Mouse (Mus musculus) liver, embryonic 14.5 days (tissue): Measurements from ENCODE around the gene Plch1. TPM values are rescaled to one million over a fixed set of nuclear protein-coding genes. Genes with fewer than 3 reads are reported as not detected.

Experiments
- ATAC-seq: fragments of 200-750 bp; cut with Nextera tagmentation; 2 replicates; pipeline ENCODE4 v1.8.0; 2017; ENCODE audit warnings: moderate number of reproducible peaks, mild to moderate bottlenecking, moderate library complexity; ENCODE audit not compliant: insufficient read depth
- DNase-seq, 3 experiments: peaks; one replicate each; pipeline ENCODE4 v3.0.0-alpha.2; 2012 to 2013; ENCODE audit warnings: low read depth in 3 of 3, low spot score in 3 of 3
- H3K27ac ChIP-seq: fragments of 300-500 bp; sonication (generic); 2 replicates; pipeline ENCODE4 v1.5.1; 2014; ENCODE audit warnings: moderate library complexity, mild to moderate bottlenecking, control low read depth, inconsistent platforms
- H3K27me3 ChIP-seq: fragments of 300-500 bp; sonication (generic); 2 replicates; pipeline ENCODE4 v1.6.1; 2014; ENCODE audit warnings: mild to moderate bottlenecking, low read length, moderate library complexity; ENCODE audit not compliant: control insufficient read depth, insufficient read depth
- H3K36me3 ChIP-seq: fragments of 300-500 bp; sonication (generic); replicated peaks from 2 replicates; pipeline ENCODE4 v1.6.1; 2014; ENCODE audit warnings: low read depth; ENCODE audit not compliant: control insufficient read depth, insufficient read depth
- H3K4me1 ChIP-seq, 2 experiments: fragments of 200-500 bp in 1 of 2; fragments of 300-500 bp in 1 of 2; sonication (generic) in 1 of 2; replicated peaks; 2 replicates each; pipeline ENCODE4 v1.6.1; 2012 to 2014; ENCODE audit warnings: antibody characterized with exemption in 1 of 2, inconsistent platforms in 1 of 2, low read length in 1 of 2; ENCODE audit not compliant: control insufficient read depth in 2 of 2, insufficient read depth in 2 of 2
- H3K4me2 ChIP-seq: fragments of 300-500 bp; sonication (generic); 2 replicates; pipeline ENCODE4 v1.6.1; 2014; ENCODE audit warnings: low read depth, mild to moderate bottlenecking, control low read depth, moderate library complexity
- H3K4me3 ChIP-seq, 2 experiments: fragments of 200-500 bp in 1 of 2; fragments of 300-500 bp in 1 of 2; sonication (generic) in 1 of 2; 2 replicates each; pipeline ENCODE4 v1.5.1; 2012 to 2014; ENCODE audit warnings: low read depth in 2 of 2, low read length in 2 of 2, mild to moderate bottlenecking in 2 of 2, control low read depth in 1 of 2, inconsistent platforms in 1 of 2, moderate library complexity in 1 of 2; ENCODE audit not compliant: insufficient read depth in 1 of 2
- H3K9ac ChIP-seq: fragments of 300-500 bp; sonication (generic); replicated peaks from 2 replicates; pipeline ENCODE4 v1.6.1; 2014; ENCODE audit warnings: mild to moderate bottlenecking, control low read depth, moderate library complexity
- H3K9me3 ChIP-seq: fragments of 300-500 bp; sonication (generic); 2 replicates; pipeline ENCODE4 v1.6.1; 2016; ENCODE audit warnings: low read length, mixed read lengths; ENCODE audit not compliant: control insufficient read depth
- CTCF ChIP-seq: IDR thresholded peaks from 2 replicates; pipeline ENCODE4 v1.5.1; 2016; ENCODE audit warnings: antibody characterized with exemption, low read depth, control low read depth
- EP300 ChIP-seq: IDR thresholded peaks from 2 replicates; pipeline ENCODE4 v1.6.1; 2016; ENCODE audit warnings: antibody characterized with exemption, low read depth
- WGBS: fragments of 180-500 bp; shearing (Covaris S2); extraction: QIAGEN DNeasy Blood & Tissue Kit; methylation state at CpG from one replicate; pipeline ENCODE4 v1.1.7; 2014; ENCODE audit not compliant: insufficient replicate concordance; 5-methylcytosine and 5-hydroxymethylcytosine counted together
- polyA plus RNA-seq, 2 experiments: library from polyadenylated mRNA; depleted of rRNA in 1 of 2; stranded (reverse) in 1 of 2; unstranded in 1 of 2; fragments of >200 nt; fragmentation: Nextera tagmentation in 1 of 2; extraction: Ambion mirVana in 1 of 2; gene quantifications; 2 replicates each; pipeline versions ENCODE4 v1.2.1 to v1.2.3; 2012 to 2014

The Plch1 gene
- polyA plus RNA-seq, 2 experiments = 0.11 to 0.14 TPM

DNA sequence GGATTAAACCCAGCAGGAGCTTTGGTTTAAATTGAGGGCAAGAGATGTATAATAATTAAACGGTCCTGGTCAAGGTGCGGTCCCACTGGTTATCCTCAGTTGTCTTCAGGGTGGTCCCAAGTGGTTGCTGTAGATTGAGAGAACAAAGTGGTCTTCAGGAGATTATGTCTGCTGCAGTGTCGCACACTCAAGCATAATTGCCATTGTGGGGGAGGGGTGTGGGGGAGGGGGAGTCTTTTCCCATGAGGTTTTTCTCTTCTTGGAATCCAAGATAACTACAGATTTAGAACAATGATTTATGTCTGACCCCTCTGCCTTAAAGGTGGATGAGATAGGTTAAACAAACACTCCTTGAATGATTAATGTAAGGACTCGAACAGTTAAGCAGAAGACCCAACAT lies 11.0 kb upstream of the Plch1 start:
- Histone ChIP-seq H3K4me1 (no peaks in the 10 kb centered on the region), H3K4me2 (no peak overlapping the region), H3K9ac (no peak overlapping the region), H3K4me3 (no peak overlapping the region), H3K27me3 (peaks cover 1% of the 10 kb centered on the region; the same call in 1 of the 2 replicates), H3K36me3 (no peaks in the 10 kb centered on the region), H3K27ac (no peak overlapping the region), H3K9me3 (no peaks in the 10 kb centered on the region)
- ATAC-seq (no peak), DNase-seq (no peak)
- WGBS = 65% methylated on average over 4 of the region's 4 CpGs
- TF ChIP-seq CTCF (no peak), EP300 (no peak)

DNA sequence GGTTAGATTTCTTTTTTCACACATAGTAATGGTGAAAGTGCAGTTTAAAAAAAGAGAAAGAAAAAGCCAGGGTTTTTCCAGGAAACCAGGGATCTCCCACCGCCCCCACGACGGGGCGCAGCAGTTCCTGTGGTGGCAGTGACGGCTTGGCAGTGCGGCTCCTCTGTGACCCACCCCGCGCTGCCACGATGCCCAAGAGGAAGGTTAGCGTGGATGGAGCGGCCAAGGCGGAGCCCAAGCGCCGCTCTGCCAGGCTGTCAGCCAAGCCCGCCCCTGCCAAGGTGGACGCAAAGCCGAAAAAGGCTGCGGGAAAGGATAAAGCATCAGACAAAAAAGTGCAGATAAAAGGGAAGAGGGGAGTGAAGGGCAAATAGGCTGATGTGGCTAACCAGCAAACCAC lies 6.0 kb upstream of the Plch1 start:
- WGBS = 1% methylated on average over 18 of the region's 18 CpGs
- no peak for TF ChIP-seq CTCF
- no peak for TF ChIP-seq EP300
- no peaks in the 10 kb centered on the region for H3K36me3 ChIP-seq
- peak overlapping the region; percentile 36 for H3K4me2 ChIP-seq
- no peak overlapping the region for H3K27ac ChIP-seq
- H3K9ac ChIP-seq = no peak overlapping the region
- peak overlapping the region; percentile 6 to 18; a peak in 1 of 4 replicates for H3K4me3 ChIP-seq
- no peaks in the 10 kb centered on the region for H3K9me3 ChIP-seq
- peaks cover 4% of the 10 kb centered on the region; the same call in 1 of the 2 replicates for H3K27me3 ChIP-seq
- H3K4me1 ChIP-seq = no peaks in the 10 kb centered on the region
- ATAC-seq (no peak), DNase-seq (no peak)

GRCm38 (mm10) chr3:63904157-63904556 lies 4.9 kb upstream of the Plch1 start:
- H3K4me2 ChIP-seq = no peak overlapping the region
- ATAC-seq = no peak
- H3K27me3 ChIP-seq = peaks cover 11% of the 10 kb centered on the region; the same call in 1 of the 2 replicates
- no peak overlapping the region for H3K27ac ChIP-seq
- no peaks in the 10 kb centered on the region for H3K9me3 ChIP-seq
- no peak overlapping the region for H3K4me3 ChIP-seq
- 58% methylated on average over 2 of the region's 2 CpGs for WGBS
- no peaks in the 10 kb centered on the region for H3K36me3 ChIP-seq
- TF ChIP-seq EP300 (no peak), CTCF (no peak)
- H3K9ac ChIP-seq = no peak overlapping the region
- no peaks in the 10 kb centered on the region for H3K4me1 ChIP-seq
- no peak for DNase-seq

DNA sequence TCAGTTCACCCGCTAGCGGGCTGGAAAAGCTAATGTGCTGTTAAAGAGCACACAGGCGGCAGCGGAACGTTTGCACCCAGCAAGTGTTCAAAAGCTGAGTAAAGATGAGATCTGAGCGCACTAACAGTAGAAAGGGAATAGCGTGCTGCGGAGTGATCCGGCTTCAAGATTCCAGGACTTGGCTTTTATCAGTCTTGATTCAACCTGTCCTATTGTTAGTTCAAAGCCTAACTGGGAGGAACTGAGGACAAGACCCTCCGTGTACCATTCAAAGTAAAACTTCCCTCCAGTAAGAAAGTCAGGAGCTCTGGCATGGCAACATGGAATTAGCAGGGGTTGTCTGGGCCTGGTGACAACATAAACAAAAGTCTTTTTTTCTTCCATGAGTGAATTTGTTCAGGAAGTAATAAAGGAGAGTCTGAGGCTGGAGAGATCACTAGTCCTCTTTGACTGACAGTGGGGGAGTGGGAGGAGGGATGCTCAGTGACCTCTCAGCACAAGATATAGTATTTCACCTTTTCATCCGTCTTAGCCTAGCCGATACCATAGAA lies 824 bp upstream of the Plch1 start:
- no peak overlapping the region for H3K4me3 ChIP-seq

GRCm38 (mm10) chr3:63898581-63899308 lies 527 bp downstream of the Plch1 start:
- Histone ChIP-seq H3K4me2 (peak overlapping the region; percentile 59), H3K27me3 (peaks cover 22% of the 10 kb centered on the region), H3K36me3 (no peaks in the 10 kb centered on the region), H3K9ac (no peak overlapping the region), H3K9me3 (no peaks in the 10 kb centered on the region), H3K27ac (no peak overlapping the region), H3K4me1 (0 out of 4 replicates have a peak, but pooled peaks cover 0 to 1% of the 10 kb centered on the region in 2 experiments), H3K4me3 (peak overlapping the region; percentile 36 to 48)
- ATAC-seq (peak; percentile 21; the same call in 1 of the 2 replicates), DNase-seq (peak; percentile 3 to 15 (median 11))
- WGBS = under 1% methylated on average over 41 of the region's 41 CpGs
- TF ChIP-seq EP300 (no peak), CTCF (no peak)

More for the DNA sequence above, 824 bp upstream of the Plch1 start:
- H3K27me3 ChIP-seq = peaks cover 22% of the 10 kb centered on the region
- no peak overlapping the region for H3K9ac ChIP-seq
- DNase-seq (no peak), ATAC-seq (no peak)
- no peaks in the 10 kb centered on the region for H3K36me3 ChIP-seq
- TF ChIP-seq EP300 = no peak
- TF ChIP-seq CTCF = no peak
- WGBS = 7% methylated on average over 12 of the region's 12 CpGs
- no peak overlapping the region for H3K27ac ChIP-seq
- H3K9me3 ChIP-seq = no peaks in the 10 kb centered on the region
- H3K4me2 ChIP-seq = peak overlapping the region; percentile 59
- 0 out of 4 replicates have a peak, but pooled peaks cover 0 to 1% of the 10 kb centered on the region in 2 experiments for H3K4me1 ChIP-seq
